Mouse (Mus musculus): Measurements from ENCODE around the gene Arl3.
A peak's percentile ranks its signal among the peaks of the same experiment; 100 is the strongest.

Arl3 gene

DNA sequence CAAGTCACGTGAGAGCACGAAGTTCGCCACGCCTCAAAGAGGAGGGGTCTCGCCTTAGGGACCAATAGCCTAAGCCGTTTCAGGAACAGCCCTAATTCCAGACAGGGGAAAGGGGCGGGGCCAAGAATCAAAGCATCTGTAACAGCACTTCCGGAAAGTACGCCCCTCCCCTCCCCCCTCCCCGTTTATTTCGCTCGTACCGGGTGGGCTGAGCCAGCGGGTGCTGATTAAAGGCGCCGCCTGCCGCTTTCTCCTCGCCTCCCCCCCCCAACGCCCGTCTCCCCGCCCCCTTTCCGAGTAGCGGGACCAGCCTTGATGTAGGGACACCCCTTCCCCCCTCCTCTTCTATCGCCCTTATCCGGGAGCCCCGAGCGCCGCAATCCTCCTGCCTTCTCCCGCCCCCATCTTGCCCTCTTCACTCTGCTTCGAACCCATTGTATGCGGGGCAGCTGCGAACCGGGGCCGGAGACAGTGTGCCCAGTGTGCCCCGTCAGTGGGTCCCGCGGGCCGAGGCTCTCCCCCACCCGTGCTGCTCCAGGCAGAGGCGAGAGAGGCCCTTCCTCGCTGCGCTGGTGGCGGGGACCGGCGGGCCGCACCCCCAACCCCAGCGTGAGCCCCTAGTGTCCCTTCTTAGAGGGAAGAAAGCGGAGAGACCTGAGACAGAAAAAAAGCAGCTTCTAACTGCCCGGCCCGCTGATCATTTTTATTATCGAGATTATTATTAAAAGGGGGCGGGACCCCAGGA, 73.0 kb downstream of the Arl3 start:
- peak; percentile 99 for DNase-seq (ENCODE audit: low spot score)

DNA sequence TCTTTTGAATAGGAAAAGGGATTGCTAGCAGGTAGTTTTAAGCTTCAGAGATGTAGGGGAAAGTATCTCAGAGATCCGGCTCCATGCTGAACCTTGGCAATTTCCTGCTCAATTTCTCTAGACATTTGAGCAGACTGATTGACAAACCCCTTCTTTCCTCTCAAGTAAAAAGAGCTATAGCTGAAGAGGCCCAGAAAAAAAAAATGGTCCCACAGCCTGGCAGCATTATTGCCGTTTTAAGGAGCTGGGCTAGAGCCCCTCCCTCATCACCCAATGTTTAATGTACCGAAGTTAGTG, 73.5 kb downstream of the Arl3 start:
- DNase-seq (ENCODE audit: low spot score): no peak

DNA sequence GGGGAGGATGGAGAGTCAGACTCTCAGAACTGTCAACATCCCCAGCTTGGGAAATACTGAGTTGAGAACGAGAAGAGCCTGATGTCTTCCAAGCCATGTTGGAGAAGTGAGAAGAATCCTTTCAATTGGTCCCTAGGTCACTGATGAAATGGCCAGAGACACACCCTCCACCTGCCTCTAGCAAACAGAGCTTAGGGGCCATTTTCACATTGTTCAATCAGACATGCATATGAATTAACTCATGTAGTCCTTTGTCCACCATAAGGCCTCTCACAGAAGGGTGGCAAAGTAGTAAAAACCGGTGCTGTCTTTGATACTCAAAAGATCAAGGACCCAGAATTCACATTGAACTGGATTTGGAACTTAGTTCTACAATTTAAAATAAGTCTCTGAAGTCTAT, 75.8 kb downstream of the Arl3 start:
- DNase-seq (ENCODE audit: low spot score): no peak

DNA sequence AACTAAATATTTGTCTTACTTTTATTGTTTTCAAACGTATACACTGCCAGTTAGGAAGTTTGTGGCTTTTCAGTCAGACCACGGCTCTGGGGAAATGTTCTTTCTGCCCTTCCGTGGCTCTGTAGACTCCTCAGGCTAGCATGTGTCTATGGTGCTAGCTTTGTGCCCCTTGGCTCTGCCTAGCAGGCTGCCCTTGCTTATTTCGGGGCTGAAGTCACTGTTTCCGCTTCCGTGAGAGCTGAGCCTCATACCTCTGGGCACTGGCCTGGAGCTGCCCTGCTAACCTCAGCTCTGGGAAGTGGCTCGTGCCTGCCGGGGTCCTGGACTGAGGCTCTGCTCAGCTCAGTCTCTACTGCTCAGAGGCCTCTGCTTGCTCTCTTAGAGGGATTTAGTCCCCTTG, 77.9 kb downstream of the Arl3 start:
- DNase-seq (ENCODE audit: low spot score): no peak

DNA sequence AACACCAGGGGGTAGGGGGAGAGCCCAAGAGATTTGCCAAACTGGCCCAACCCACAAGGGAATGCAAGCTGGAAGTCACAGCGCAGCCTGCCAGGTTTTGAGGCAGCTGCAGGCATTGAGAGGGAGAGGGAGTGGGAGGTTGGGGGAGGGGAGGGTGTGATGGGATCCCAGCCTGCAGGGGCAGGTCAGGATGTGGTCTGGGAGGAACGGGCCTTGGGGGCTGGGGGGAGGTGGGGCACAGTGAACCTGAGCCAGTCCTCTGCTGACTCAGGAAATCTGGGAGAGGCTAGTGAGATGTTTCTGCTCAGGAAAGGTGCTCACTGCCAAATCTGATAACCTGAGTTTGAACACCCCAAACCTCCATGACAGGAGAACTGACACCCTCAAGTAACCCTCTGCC, 82.4 kb downstream of the Arl3 start:
- no peak for DNase-seq (ENCODE audit: low spot score)

DNA sequence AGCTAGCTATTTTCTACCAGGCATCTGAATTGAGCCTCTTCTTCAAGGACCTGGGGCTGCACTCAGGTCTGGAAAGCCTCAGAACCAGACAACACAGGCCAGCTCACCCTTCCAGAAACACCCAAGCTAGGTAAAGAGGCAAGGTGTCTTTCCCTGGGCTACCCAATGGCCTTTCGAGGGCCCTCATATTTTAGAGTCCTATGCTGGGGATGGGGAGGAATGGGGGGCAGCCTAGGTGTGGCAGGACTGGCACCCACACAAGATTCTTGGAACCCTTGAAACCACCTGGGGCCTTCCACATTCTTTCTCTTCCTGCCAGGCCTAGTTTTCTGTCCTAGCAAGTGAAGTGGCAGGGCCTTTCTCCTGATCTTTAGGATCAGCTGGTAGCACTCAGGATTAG, 83.5 kb downstream of the Arl3 start:
- DNase-seq (ENCODE audit: low spot score): no peak

DNA sequence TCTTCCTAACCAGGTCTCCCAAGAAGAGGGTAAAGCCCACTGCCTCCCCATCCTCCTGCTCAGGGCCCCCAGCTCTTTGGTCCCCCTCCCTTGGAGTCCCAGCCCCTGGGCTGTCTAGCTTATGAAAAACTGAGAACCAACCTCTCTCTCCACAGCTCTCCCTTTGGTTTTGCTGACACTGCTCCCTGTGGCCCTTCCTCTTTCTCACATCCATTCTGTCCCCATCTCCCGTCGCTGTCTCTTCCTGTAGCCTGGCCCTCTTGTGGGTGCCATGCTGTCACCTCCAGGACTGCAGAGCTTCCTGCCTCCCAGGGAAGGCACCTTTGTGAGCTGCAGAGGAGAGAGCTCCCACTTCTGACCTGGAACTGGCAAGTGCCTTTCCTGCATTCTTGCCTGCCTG, 86.3 kb downstream of the Arl3 start:
- DNase-seq (ENCODE audit: low spot score): no peak

DNA sequence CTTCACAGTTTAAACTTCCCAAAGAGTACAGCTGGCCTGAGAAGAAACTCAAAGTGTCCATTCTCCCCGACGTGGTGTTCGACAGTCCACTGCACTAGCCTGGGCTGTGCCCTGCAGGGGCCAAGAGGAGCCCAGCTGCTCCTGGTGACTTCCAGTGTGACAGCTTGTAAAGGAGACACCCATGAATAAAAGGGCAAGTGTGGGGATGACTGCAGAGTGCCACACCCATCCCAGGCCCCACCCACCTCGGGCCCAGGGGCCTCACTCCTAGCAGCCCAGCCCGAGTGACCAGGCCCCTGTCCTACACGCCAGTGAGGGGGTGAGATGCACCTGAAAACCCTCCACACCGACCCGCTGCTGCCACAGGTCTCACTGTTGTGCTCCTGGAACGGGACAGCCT, 87.2 kb downstream of the Arl3 start:
- DNase-seq (ENCODE audit: low spot score): no peak

DNA sequence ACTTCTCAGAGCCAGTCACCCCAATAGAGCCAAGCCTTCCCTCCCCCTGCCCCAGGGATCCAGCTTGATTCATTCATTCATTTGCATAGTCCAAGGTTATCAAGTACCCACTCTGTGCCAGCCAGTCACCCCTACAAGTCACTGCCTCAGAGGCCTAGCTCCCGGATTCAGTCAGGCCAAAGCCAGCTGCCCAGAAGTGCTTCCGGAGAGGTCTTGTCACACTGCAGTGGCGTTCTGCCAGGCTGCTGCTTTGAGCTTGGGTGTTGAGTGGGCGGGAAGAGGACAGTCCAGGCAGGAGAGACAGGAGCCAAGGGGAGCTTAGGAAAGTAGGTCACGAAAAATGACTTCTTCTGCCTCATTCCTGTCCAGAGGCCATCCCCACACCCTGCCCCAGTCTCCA, 88.5 kb downstream of the Arl3 start:
- no peak for DNase-seq (ENCODE audit: low spot score)

DNA sequence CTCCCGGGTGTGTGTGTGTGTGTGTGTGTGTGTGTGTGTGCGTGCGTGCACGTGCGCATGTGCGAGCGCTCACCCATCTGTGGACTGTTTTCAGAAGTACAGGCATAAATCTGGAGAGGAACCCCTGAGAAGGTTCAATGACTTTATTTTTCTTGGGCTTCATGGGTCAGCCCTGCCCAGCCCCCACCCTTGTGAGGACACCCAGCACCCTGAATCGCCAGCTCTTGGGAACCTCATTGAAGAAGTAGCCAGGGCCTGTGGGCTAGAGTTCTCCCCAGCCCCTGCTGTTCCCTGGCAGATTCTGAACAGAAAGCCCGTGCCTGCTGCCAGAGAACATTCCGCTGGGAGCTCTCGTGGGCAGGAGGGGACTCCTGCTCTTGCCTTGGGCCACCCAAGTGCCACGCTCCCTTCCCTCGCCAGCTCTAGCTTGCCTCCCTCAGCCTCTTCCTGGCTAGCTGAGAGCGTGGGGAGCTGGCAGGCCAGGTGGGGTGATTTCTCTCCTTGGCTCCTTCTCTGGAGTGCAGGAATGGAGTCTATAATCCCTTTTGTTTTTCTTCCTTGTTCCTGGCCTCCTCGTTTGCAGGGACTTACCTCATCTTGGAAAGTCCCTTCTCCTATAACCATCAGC, 89.2 kb downstream of the Arl3 start:
- DNase-seq (ENCODE audit: low spot score): no peak

DNA sequence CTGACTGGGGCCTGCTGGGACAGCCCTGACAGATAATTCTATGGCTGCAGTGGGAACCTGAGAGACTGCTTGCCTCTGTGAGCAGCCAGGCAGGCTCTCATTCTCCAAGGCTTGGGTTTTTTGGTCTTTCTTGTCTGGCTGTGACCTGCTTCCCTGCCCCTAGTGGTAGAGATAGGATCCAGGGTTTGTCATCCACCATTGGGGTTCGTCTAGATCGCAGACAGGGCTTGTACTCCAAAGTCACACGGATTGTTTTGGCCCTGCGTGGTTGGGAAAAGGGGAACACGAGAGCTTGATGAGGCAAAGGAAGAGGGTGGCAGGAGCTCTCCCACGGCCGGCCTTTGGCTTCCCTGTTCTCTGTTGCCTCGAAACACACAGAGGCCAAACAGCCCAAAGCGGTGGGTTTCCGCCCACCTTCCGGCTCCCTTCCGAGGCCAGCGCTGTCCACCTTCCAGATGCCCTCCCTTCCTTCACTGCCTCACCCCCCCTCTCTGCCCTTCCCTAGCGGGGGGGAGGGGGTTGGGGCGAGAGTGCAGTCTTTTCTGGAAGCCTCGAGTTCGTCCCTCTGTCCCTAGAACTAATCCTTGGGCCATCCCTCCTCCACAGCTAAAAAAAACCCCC, 90.0 kb downstream of the Arl3 start:
- DNase-seq (ENCODE audit: low spot score): no peak

DNA sequence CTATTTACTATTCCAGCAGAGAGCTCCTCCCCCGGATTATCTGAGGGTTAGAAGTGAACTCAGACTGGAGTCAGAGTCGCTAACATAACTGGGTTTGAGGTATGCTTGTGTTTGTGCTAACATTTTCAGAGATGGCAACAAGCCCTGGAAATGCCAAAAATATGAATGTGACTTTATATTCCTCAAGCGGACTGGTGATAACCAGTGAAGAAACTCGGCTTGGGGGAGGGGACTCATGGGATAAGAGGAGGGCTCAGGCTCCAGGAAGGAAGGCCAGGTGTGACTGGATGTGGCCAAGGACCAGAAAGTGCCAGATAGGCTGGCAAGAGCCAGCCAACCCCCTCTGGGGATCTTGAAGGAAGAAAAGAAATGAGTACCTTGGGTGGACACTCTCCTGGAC, 91.2 kb downstream of the Arl3 start:
- DNase-seq (ENCODE audit: low spot score): no peak

DNA sequence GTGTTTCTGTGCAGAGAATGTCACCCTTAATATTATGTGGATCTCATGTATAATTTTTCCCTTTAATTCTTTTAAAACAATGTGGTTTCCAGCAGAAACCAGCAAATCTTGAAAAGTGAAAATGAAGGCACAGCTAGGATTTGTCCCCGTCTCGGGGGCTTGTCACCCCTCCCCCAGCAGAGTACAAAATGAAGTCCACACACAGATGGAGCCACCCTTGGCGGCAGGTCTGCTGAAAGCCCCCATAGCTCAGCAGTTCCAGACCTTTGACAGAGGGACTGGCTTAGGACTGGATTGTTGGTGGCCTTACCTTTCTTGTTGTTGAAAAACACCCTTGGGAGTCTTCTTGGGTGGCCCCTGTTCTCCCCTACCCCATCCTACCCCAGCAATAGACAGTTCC, 91.6 kb downstream of the Arl3 start:
- DNase-seq (ENCODE audit: low spot score): no peak

All from c-Kit-positive CD71-positive TER-119-positive erythroid progenitor cells, embryonic 14.5 days (primary cell).